Mouse (Mus musculus) bone marrow, adult 2 months (tissue): ENCODE data around the gene Atp11b. TPM values are rescaled to one million over a fixed set of nuclear protein-coding genes. Genes with fewer than 3 reads are reported as not detected.

Experiments used
- H3K27ac ChIP-seq: fragments of 200-500 bp; 2 replicates; pipeline ENCODE4 v1.5.1; 2012; ENCODE audit warnings: low read depth, mild to moderate bottlenecking, control low read depth, inconsistent platforms, low read length; ENCODE audit not compliant: control insufficient read depth, poor library complexity, insufficient read depth
- H3K4me1 ChIP-seq: fragments of 200-500 bp; 2 replicates; pipeline ENCODE4 v1.6.1; 2011; ENCODE audit warnings: low read length; ENCODE audit not compliant: control insufficient read depth, insufficient read depth
- H3K4me3 ChIP-seq: fragments of 200-500 bp; replicated peaks from 2 replicates; pipeline ENCODE3; 2011; ENCODE audit warnings: mild to moderate bottlenecking, low read depth, low read length, control low read depth; ENCODE audit not compliant: control insufficient read depth
- CTCF ChIP-seq: fragments of 200-500 bp; IDR thresholded peaks from 2 replicates; pipeline ENCODE4 v1.5.1; 2011; ENCODE audit warnings: low read length, control low read depth; ENCODE audit not compliant: control insufficient read depth, insufficient read depth
- POLR2A ChIP-seq: fragments of 200-500 bp; IDR thresholded peaks from 2 replicates; pipeline ENCODE4 v1.6.1; 2011; ENCODE audit warnings: low read depth, mild to moderate bottlenecking, control low read depth, low read length, borderline replicate concordance; ENCODE audit not compliant: control insufficient read depth
- WGBS: fragments of 180-500 bp; shearing (Covaris S2); methylation state at CpG from one replicate; pipeline ENCODE4 v1.1.7; 2018; 5-methylcytosine and 5-hydroxymethylcytosine counted together
- polyA plus RNA-seq: library from polyadenylated mRNA; stranded (reverse); fragments of >200 nt; gene quantifications from 2 replicates; pipeline ENCODE4 v1.2.4, GENCODE M21; 2011; ENCODE audit warnings: low replicate concordance; ENCODE audit not compliant: missing spikeins, insufficient read depth, insufficient read length

Gene Atp11b
- polyA plus RNA-seq, 1 experiment = 15.9 TPM

DNA sequence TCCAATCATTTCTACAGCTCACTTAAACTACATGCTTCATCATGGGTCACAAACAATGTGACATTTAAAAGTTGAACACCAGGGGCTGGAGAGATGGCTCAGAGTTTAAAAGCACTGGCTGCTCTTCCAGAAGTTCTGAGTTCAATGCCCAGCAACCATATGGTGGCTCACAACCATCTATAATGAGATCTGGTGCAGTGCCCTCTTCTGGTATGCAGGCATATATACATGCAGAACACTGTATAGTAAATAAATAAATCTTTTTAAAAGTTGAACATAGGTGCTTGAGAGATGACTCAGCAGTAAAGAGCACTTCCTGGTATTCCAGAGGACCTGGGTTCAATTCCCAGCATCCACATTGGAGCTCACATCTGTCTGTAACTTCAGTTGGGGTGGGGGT, 129.4 kb downstream of the Atp11b start:
- no peak overlapping the region for H3K4me3 ChIP-seq
- no peaks in the 10 kb centered on the region for H3K4me1 ChIP-seq
- TF ChIP-seq POLR2A (no peak), CTCF (no peak)
- no peak overlapping the region for H3K27ac ChIP-seq

DNA sequence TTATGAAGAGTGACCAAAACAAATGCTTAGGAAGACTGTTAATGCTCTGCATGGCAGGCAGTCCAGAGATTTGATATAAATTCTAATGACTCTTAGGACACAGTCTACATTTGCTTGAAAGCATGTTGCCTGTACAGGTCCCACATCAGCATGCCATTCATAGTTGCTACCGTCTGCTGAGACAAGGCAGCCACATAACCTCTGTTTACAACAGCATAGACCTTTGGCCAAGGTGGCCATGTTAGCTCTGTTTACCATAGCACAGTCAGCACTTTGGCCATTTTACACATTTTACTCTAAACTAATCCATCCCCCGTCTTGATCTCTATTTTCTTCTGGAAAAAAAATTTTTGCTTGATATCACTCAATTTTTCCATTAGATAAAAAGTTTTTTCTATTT, 135.6 kb downstream of the Atp11b start:
- Histone ChIP-seq H3K4me1 (no peaks in the 10 kb centered on the region), H3K4me3 (no peak overlapping the region), H3K27ac (no peak overlapping the region)
- TF ChIP-seq POLR2A (no peak), CTCF (no peak)
- WGBS = 85% methylated on average over 2 of the region's 2 CpGs

DNA sequence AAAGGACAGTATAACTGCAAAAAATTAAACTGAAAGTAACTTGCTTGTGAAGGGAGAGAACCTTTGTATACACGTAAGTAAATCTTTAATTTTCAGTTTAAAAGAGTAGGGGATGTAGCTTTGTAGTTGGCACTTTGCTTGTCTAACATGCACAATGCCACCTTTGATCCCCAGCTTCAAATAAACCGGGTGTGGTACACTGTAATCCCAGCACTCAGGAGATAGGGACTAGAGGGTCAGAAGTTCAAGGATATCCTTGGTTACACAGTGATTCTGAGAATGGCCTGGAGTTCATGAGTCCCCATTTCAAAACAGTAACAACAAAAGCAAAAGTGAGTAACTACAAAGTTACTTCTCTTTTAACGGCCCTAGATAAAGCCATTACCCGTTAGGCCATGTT, 137.2 kb downstream of the Atp11b start:
- Histone ChIP-seq H3K4me3 (no peak overlapping the region), H3K27ac (no peak overlapping the region), H3K4me1 (no peaks in the 10 kb centered on the region)
- WGBS = 92% methylated on average over 4 of the region's 4 CpGs
- TF ChIP-seq CTCF (no peak), POLR2A (no peak)

DNA sequence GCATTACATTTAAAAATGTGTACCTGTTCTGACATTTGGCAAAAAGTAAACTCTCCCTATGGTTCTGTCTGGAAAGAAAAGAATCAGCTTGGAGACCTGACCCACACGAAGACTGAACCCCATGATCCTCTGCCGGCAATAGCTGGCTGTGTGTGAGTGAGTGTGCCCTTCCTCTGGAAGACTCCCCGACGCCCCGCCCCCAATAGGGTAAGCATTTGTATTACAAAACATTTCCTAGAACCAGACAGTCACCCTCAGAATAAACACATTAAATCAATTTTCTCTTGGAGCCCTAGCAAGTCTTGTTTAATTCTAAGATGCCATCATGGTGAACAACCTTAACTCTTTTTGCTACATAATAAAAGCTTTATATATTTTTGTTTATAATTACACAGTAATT, 139.2 kb downstream of the Atp11b start:
- Histone ChIP-seq H3K4me3 (no peak overlapping the region), H3K4me1 (no peaks in the 10 kb centered on the region), H3K27ac (no peak overlapping the region)
- WGBS = 71% methylated on average over 5 of the region's 5 CpGs
- TF ChIP-seq CTCF (no peak), POLR2A (no peak)

DNA sequence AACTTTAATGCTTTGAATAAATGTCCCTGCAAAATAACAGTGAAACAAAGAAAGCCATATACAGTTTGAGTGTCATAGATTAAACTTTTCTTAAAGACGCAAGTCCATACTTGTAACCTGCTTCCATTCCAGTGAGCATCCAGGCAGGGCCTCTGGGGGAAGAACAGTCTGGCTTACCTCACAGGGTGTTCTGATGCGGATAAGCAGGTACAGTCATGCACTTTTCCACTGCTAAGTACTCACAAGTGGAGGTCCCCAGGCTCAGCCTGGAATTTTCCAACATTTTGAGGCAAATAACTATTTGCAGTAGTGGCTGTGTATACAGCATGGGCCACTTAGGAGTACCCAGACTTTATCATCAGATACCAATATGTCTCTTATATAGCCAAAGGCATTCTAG, 144.0 kb downstream of the Atp11b start:
- no peak for TF ChIP-seq CTCF
- no peak for TF ChIP-seq POLR2A
- 99% methylated on average over 2 of the region's 2 CpGs for WGBS
- Histone ChIP-seq H3K4me1 (peaks cover 3% of the 10 kb centered on the region; the same call in 1 of the 2 replicates), H3K27ac (no peak overlapping the region), H3K4me3 (no peak overlapping the region)

DNA sequence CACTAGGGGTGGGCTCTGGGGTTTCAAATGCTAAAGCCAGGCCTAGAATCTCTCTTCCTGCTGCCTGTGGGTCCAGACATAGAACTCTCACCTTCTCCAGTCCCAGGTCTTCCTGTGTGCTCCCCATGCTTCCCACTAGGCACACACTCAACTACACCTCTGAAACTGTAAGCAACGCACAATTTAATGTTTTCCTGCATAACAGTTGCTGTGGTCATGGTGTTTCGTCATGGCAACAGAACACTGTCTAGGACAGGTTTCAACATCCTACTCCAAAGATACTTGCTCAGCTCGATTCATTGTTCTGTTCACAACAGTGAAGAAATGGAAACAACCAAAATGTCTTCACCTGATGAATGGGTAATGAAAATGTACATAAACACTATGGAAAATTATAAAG, 145.2 kb downstream of the Atp11b start:
- 53% methylated on average over 3 of the region's 3 CpGs for WGBS
- TF ChIP-seq POLR2A = no peak
- no peak for TF ChIP-seq CTCF
- Histone ChIP-seq H3K27ac (no peak overlapping the region), H3K4me1 (peaks cover 3% of the 10 kb centered on the region; the same call in 1 of the 2 replicates), H3K4me3 (no peak overlapping the region)

DNA sequence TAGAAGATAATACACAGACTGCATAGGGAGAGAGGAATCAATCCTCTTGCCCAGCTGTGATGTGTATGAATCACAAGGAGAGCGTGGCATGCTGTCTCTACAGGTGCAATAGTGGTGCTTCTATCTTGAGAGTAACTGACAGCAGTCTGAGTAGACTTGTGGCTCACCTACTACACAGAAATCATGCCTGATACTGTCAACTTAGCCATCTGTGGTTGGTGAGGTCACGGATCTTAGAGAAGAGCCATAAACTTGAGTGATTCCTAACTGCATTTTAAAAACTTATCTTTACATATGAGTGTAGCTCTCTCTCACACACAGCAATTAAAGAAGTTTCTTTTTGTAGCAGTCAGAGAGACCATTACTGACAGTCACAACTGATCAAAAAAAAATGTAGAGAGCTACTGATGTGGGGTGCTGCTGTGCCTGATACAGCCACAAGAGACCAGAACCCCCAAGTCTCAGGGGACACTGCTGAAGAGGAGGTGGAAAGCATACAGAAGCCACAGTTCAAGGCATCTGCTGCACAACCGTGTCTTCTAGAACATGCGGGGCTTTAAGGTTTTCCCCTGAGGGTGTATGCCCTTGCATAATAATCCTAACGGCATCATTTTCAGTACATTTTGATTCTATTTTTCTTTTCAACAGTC, 146.8 kb downstream of the Atp11b start:
- no peak overlapping the region for H3K4me3 ChIP-seq
- H3K4me1 ChIP-seq = peaks cover 3% of the 10 kb centered on the region; the same call in 1 of the 2 replicates
- H3K27ac ChIP-seq = peak overlapping the region; percentile 34; the same call in 1 of the 2 replicates
- 62% methylated on average over 5 of the region's 5 CpGs for WGBS
- TF ChIP-seq CTCF = no peak
- TF ChIP-seq POLR2A = no peak

Other genes starting within 250 kb of the Atp11b start
- 23.3 and 28.0 TPM in 2 replicates for gene Dcun1d1, start 183.3 kb downstream of the Atp11b start, polyA plus RNA-seq
- gene Mccc1, start 246.6 kb downstream of the Atp11b start, polyA plus RNA-seq = 3.5 and 12.6 TPM in 2 replicates